Mouse (Mus musculus) spleen, adult 2 months (tissue): ENCODE results near the gene Coro1c.

Experiments
- CTCF ChIP-seq: fragments of 200-500 bp; IDR thresholded peaks from 2 replicates; pipeline ENCODE4 v1.5.1; 2011; ENCODE audit warnings: mild to moderate bottlenecking, inconsistent platforms; ENCODE audit not compliant: insufficient read depth, insufficient read length, insufficient replicate concordance; ENCODE audit errors: extremely low read depth
- POLR2A ChIP-seq: fragments of 200-500 bp; IDR thresholded peaks from 2 replicates; pipeline ENCODE4 v1.6.1; 2011; ENCODE audit warnings: low read depth, low read length, inconsistent platforms

GRCm38 (mm10) chr5:113888186-113888795, 20.3 kb downstream of the Coro1c start:
- TF ChIP-seq CTCF (no peak), POLR2A (no peak)
